16 mouse cellular contexts compared by ENCODE assay signal in genomic region chr15:25416367-25416766, GRCm38 (mm10). TPM values are rescaled to one million over a fixed set of nuclear protein-coding genes. Genes with fewer than 3 reads are reported as not detected.
A peak's percentile ranks its signal among the peaks of the same experiment; 100 is the strongest.
DNase-seq lines count a peak whose midpoint lies in the region; ATAC-seq and TF ChIP-seq lines count a peak whose summit lies in the region.
"Had no signal": no experiment of that assay in that cellular context is flagged by ENCODE, and none has a peak within 500 bp of the region (broad histone marks: within the 10 kb centered on the region; RNA-seq: fewer than 3 reads in every experiment).

No protein-coding gene starts in this region.

- WGBS in hindbrain, embryonic 12.5 days, result 43% methylated on average over 6 of the region's 6 CpGs
- WGBS in midbrain, embryonic 14.5 days, result 20% methylated on average over 6 of the region's 6 CpGs

- peak overlapping the region; percentile 1; the same call in 1 of the 2 replicates for H3K27ac ChIP-seq in left cerebral cortex, adult 2 months
- H3K27ac ChIP-seq in hindbrain, embryonic 12.5 days, result peak overlapping the region; percentile 68
- H3K27ac ChIP-seq in midbrain, embryonic 14.5 days (replicated peaks; ENCODE audit: low read depth, low read length), result peak overlapping the region; percentile 100
- H3K27ac ChIP-seq: liver, embryonic 12.5 days had no signal

- H3K4me2 ChIP-seq in hindbrain, embryonic 12.5 days (replicated peaks), result peak overlapping the region; percentile 71
- H3K4me2 ChIP-seq in midbrain, embryonic 14.5 days (ENCODE audit: low read length), result peak overlapping the region; percentile 68
- H3K4me2 ChIP-seq: liver, embryonic 12.5 days had no signal

- H3K36me3 ChIP-seq in hindbrain, embryonic 12.5 days, result no peaks in the 10 kb centered on the region
- H3K36me3 ChIP-seq in midbrain, embryonic 14.5 days (ENCODE audit: control insufficient read depth, insufficient read depth, low read length), result peaks cover 3% of the 10 kb centered on the region; the same call in 1 of the 2 replicates
- H3K36me3 ChIP-seq: liver, embryonic 12.5 days had no signal

- 0 out of 2 replicates have a peak, but pooled peaks cover 3% of the 10 kb centered on the region for H3K9me3 ChIP-seq in hindbrain, embryonic 12.5 days (replicated peaks)
- no peaks in the 10 kb centered on the region for H3K9me3 ChIP-seq in midbrain, embryonic 14.5 days (ENCODE audit: control insufficient read depth, low read length)
- H3K9me3 ChIP-seq: liver, embryonic 12.5 days had no signal

- peak overlapping the region; percentile 28 for H3K4me3 ChIP-seq in left cerebral cortex, adult 2 months
- H3K4me3 ChIP-seq in hindbrain, embryonic 12.5 days, result peak overlapping the region; percentile 98
- H3K4me3 ChIP-seq in midbrain, embryonic 14.5 days (replicated peaks; ENCODE audit: low read depth, low read length), result peak overlapping the region; percentile 99
- H3K4me3 ChIP-seq: liver, embryonic 12.5 days had no signal

- intact Hi-C loops in left cerebral cortex, adult 2 months (cut with DNase I), result no loop called here
- intact Hi-C loops in left cerebral cortex, postnatal 4 days (cut with DNase I), result loop anchor here (10.0 kb wide), 1 partner anchor 122 kb away; no protein-coding TSS in a partner anchor

- H3K27me3 ChIP-seq in hindbrain, embryonic 12.5 days, result no peaks in the 10 kb centered on the region
- no peaks in the 10 kb centered on the region for H3K27me3 ChIP-seq in midbrain, embryonic 14.5 days (ENCODE audit: control insufficient read depth, insufficient read depth, low read length)
- H3K27me3 ChIP-seq: CH12.LX had no signal

- no peak for TF ChIP-seq CTCF in left cerebral cortex, adult 2 months (IDR thresholded peaks at IDR 0.05)

- ATAC-seq in hindbrain, embryonic 12.5 days (ENCODE audit: low FRiP score), result no peak
- no peak for ATAC-seq in midbrain, embryonic 14.5 days (ENCODE audit: low FRiP score, low TSS enrichment)
- ATAC-seq: liver, embryonic 12.5 days; lung, postnatal 0 days had no signal

- DNase-seq in left cerebral cortex, adult 2 months (ENCODE audit: extremely low spot score in 1 of 2, low spot score in 2 of 2), result no peak
- no peak for DNase-seq in left cerebral cortex, postnatal 4 days
- DNase-seq in midbrain, embryonic 14.5 days, result peak; percentile 68
- no peak for DNase-seq in cerebellum, postnatal 25 days
- no peak for DNase-seq in cerebellum, postnatal 36 days
- no peak for DNase-seq in kidney, adult 8-10 months
- DNase-seq in liver, result no peak
- DNase-seq: heart, adult 18-20 months; kidney, postnatal 10 days; layer of hippocampus, adult 9-11 months; right cerebral cortex, postnatal 25 days; thymus, adult 18-20 months had no signal

- H3K9ac ChIP-seq in hindbrain, embryonic 12.5 days, result peak overlapping the region; percentile 100
- H3K9ac ChIP-seq in midbrain, embryonic 14.5 days (replicated peaks; ENCODE audit: low read length), result peak overlapping the region; percentile 100
- H3K9ac ChIP-seq: liver, embryonic 12.5 days had no signal

- peaks cover 18% of the 10 kb centered on the region for H3K4me1 ChIP-seq in hindbrain, embryonic 12.5 days
- peaks cover 7% of the 10 kb centered on the region; the same call in 1 of the 2 replicates for H3K4me1 ChIP-seq in midbrain, embryonic 14.5 days (ENCODE audit: control insufficient read depth, insufficient read depth, low read length)

RNA-seq across cellular contexts. Expression of gene Basp1, which starts 2.8 kb away (rescaled TPM):
- total RNA-seq in left cerebral cortex, adult 2 months (2021), result 100 to 1,000 TPM; 653 to 673 TPM
- total RNA-seq in left cerebral cortex, postnatal 4 days (2021), result 1,000 to 10,000 TPM; 1,424 to 1,444 TPM
- 381 and 469 TPM in 2 replicates for polyA plus RNA-seq in hindbrain, embryonic 12.5 days (2016; fragmentation: Nextera tagmentation; extraction: Ambion mirVana)
- polyA plus RNA-seq in midbrain, embryonic 14.5 days (2014; fragmentation: Nextera tagmentation; extraction: Ambion mirVana), result 227 and 382 TPM in 2 replicates

Comparison
In these comparisons a context has a peak if more than half of its experiments do, and no peak if none do; other contexts are left out.
1. H3K27ac ChIP-seq: peak in every context shown above with its lines; median percentile 100 in midbrain, embryonic 14.5 days; 68 in hindbrain, embryonic 12.5 days; 1 in left cerebral cortex, adult 2 months.
2. H3K4me3 ChIP-seq: peak in every context shown above with its lines; median percentile 99 in midbrain, embryonic 14.5 days; 98 in hindbrain, embryonic 12.5 days; 28 in left cerebral cortex, adult 2 months.